Mouse (Mus musculus) lung, postnatal 36 days (tissue): Measurements from ENCODE around the gene Pms2.
A peak's percentile ranks its signal among the peaks of the same experiment; 100 is the strongest.

ENCODE experiments used
- DNase-seq: peaks from one replicate; pipeline ENCODE4 v3.0.0; 2022; ENCODE audit warnings: mixed read lengths

The Pms2 gene

DNA sequence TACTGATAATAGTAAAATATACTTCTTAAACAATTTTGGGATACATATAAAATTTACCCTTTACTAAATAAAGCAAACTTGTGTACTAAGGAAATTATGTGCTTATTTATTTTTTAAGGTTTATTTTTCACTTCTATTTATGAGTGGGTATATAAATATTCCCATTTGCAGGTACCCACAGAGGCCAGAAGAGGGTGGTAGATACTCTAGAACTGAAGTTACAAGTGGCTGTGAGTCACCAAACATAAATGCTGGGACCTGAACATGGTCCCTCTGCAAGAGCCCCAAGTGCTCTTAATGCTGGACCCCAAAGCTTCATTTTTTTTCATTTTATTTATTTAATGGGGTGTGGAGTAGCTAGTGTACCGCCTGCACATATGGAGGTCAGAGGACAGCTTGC is 24.1 kb downstream of the Pms2 start:
- no peak for DNase-seq

DNA sequence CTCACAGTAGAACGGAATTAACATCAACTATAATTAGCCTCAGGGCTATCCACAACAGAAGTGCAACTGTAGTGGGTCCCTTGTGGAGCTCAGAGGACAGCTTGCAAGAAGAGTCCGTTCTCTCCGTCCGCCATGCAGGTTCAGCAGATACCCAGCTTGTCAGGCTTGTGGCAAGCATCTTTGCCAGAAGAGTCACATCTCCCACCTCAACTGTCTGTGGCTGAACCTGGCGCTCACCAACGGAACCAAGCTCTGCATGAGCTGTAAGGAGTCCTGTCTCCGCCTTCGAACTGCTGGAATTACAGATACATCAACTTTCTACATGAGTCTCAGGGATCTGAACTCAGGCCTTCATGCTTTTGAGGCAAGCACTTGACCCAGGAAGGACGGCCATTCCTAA is 26.4 kb downstream of the Pms2 start:
- DNase-seq: no peak

DNA sequence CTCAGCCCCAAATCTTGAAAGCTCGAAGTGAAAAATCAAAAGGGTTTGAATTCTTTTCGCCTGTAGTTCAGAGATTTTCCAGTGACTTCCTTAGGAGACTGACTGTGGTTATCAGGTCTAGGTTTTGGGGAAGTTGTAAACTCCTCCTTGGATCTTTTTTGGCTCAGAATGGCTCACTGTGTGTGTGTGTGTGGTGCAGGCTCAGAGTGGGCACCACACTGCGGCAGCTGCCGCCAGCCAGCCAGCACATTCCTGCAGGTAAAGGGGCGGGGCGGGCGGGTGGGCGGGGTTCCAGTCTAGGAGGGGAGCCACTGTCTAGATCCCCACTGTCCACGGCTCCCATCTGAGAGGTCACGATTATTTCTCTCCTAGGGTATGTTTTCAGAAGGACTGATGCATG is 31.8 kb downstream of the Pms2 start:
- DNase-seq: no peak

DNA sequence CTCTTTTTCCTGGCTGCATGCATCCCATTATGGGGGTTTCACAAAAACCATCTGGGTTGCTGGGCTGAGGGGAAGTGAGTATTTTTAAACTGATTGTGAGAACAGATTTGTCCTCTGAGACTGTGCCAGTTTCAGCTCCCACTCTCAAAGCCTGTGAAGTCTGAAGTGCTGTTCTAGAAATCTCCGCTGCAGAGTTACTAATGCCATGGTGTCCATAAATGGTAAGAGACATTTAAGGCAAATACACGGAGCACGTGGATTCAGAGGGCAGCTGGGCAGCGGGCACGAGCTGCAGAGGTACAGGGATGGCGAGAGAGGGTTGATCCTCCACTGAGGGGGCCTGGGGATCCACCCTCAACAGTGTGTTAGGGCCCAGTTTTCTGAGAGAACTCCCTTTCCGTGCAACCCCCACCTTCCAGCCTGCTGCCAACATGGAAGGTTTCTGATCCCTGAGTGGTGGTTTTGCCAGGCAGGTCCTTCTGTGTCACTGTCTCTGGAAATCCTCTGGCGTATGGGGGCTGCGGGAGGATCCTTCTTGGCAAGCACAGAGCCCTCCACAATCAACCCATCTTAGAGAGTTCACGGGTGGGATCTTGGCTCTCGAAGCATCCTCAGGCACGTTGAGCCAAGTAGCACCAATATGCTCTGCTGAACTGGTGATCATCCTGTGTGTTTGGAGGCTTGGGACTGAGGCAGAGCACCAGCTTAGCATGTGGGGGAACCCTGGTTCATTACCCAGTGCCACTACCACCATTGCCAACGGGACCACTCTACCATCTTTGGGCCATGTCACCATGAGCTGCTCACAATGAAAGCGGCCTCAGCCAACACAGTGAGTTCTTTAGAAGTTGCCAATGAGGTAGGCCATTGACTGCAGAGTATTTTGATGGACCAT is 33.7 kb downstream of the Pms2 start:
- DNase-seq: no peak

DNA sequence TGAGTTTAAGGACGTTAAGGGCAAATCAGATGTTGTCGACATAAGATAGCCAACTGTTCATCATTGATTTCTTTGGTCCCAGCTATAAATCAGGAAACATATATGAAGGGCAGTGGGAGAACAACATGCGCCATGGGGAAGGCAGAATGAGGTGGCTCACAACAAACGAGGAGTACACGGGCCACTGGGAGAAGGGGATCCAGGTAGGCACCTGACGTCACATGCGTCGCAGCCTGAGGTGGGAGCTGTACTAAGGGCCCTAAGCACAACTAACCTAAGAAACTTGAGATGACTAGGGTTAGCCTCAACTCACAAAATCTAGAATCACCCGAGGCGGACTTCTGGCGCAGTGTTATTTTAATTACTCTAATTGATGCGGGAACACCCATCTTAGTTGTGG is 38.6 kb downstream of the Pms2 start:
- no peak for DNase-seq

DNA sequence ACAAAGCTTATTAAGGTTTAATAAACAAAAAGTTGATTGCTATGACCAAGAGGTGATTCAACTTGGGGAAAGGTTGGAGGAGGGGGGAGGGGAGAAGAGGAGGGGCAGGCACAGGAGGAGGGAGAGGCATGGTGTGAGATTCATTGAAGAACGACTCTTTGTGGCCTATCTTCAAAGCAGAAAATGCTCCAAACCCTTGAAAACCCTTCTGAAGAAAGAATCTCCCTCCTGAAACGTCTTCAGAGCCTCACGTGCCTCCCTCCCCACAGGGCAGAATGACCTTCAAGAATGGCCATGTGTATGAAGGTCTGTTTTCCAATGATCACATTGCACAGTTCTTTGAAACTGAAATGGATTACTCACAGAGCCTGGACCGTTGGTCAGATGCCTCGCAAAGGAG is 40.3 kb downstream of the Pms2 start:
- no peak for DNase-seq

DNA sequence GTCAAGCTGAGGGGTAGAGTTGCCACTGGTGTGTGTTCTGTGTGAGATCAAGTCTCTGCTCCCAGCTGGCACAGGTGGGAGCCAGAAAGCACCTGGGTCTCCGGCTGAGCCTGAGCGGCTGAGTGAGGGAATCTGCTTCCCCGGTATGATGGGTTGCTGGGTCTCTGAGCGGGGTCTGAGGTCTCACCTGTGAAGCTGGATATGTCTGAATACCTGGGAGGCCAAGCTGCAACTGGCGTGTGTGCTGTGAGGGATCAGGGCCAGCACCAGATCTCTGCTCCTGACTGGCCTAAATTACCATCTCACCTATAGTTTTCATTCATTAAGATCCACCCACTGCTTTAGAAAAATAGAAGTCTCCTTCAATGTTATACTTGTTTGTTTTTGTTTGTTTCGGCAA is 47.3 kb downstream of the Pms2 start:
- no peak for DNase-seq

DNA sequence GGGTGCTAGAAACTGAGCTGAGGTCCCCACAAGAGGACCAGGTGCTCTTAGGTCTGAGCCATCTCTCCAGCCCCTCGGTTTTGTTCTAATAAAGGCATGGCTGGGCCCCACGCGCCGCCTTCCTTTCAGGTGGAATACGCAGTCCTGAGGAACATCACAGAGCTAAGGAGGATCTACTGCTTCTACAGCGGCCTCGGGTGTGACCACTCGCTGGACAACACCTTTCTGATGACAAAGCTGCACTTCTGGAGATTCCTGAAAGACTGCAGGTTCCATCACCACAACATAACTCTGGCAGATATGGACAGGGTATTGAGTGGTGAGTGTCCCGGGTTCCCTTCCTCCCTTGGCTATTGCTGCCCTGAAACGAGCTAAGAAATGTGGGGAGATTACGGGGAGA is 49.8 kb downstream of the Pms2 start:
- no peak for DNase-seq

DNA sequence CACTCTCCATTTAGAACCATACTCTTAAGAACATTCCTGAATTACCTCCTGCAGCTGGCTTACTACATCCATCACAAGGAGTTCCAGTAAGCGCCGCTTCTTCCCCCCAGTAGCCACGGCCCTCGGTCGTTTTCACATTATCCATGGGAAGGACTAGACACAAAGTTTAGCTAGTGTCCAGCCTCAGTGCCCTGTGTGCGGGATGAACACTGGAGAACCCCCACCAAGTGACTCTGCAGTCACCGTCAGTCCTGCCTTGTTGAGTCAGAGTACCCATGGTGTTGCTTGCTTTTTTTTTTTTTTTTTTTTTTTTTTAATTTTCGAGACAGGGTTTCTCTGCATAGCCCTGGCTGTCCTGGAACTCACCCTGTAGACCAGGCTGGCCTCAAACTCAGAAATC is 51.4 kb downstream of the Pms2 start:
- DNase-seq: no peak

DNA sequence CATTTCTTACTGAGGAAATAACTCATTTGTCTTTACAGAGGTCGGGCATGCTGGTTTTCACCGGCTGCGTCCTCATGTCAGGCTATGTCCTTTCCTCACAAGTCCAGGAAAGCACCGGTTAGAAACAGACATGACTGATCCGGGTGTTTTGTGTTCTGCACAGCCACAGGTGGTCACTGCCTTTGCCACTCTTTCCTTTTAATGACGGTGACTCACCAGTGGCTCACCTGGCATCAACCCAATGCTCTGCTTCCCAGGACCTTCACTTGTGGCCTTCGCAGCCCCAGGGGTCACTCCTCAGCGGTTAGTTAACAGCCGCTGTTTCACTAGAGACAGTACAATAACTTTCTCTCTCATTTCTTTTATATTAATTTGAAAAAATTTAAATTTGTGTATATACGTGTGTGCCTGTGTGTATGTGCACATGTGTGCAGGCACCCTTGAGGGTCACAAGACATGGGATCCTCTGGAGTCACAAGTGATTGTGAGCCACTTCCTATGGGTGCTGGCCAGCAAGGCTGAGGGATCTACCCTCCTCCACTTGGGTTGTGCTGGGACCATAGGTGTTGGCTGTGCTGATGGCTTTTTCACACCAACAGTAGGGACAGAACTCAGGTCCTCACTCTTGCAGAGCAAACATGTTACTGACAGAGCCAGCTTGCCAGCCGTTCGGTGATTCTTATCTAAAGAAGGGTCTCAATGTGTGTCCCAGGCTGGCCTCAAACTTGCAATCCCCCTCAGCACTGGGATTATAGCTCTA is 56.0 kb downstream of the Pms2 start:
- no peak for DNase-seq

DNA sequence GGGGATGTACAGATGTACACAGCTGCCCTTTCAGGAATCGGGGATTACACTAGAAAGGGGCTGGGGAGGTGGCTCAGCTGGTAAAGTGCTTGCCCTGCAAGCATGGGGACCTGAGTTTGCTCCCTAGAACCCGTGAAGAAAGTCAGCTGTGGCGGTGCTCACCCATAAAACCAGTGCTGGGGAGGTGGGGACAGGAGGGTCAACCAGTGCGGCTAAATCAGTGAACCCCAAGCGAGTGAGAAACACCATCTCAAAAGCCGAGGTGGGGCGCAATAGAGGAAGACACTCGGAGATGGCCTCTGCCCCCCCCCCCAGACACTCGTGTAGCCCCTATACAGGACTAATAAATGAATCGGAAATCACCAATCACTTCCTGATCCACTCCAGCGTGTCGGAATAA is 56.9 kb downstream of the Pms2 start:
- DNase-seq: no peak

DNA sequence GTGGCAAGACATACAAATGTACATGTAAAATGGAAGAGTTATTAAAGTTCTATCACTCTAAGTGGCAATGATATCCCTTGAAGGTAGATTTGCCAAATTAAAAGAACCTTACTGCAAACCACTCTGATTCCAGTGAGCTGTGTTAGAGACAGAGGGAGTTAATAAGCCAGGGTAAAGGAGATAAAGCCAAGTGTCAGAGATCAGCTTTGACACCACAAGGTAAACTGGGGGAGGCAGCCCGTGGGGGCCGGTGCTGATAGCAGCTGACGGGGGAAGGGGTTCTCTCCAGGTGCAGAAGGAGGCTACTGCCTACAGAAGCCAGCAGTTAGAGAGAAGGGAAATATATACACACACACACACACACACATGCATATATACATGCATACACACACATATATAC is 62.9 kb downstream of the Pms2 start:
- no peak for DNase-seq

DNA sequence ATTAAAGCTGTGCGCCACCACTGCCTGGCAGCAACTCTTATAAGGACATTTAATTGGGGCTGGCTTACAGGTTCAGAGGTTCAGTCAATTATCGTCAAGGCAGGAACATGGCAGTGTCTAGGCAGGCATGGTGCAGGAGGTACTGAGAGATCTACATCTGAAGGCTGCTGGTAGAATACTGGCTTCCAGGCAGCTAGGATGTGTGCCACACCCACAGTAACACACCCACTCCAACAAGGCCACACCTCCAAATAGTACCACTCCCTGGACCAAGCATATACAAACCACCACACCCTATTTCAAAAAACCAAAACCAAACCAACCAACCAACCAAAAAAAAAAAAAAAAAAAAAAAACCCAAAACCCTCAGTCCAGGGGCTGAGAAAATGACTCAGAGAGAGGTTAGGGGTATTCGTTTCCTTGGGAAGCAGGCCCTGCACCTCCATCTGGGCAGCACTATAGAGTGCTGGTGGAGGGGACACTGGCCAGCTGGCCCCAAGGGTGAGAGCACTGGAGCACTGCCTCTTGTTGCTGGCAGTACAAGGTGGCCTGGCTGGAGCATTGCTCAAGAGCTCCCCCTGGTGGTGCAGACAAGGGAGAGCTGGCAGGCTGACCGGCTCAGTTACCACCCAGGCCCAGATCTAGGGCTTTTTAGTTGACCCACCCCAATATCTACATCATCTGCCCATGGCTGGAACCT is 65.3 kb downstream of the Pms2 start:
- DNase-seq: peak; percentile 70

DNA sequence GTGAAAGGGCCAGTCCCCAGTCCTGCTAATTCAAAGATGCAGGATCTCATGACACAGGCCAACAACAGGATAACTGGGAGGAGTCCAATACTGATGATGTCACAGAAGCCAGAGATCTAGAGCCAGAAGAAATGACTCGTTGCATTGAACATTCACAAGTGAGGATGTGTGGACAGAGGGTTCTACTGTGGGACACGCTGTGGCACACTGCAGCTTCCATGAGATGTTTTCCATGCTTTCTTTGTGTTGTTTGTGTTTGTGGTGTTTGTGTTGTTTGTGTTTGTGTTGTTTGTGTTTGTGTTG is 65.8 kb downstream of the Pms2 start:
- DNase-seq: no peak

DNA sequence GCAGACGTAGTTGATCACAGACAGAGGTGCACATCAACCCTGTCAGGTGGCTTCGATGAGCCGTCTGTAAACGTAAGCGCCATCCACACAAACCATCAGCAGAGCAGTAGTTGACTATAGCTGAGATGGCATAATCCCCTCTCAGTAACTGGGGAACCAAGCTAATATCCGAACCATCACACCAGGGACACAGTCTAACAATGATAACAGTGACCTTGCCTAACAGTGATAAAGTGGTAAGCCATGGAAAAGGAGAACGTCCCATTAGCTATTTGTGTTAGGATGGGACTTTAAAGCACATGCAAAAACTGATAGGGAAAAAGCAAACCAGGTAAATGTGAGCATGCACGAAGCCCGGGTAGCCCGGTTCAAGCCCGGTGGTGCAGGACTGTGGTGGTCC is 66.5 kb downstream of the Pms2 start:
- no peak for DNase-seq

DNA sequence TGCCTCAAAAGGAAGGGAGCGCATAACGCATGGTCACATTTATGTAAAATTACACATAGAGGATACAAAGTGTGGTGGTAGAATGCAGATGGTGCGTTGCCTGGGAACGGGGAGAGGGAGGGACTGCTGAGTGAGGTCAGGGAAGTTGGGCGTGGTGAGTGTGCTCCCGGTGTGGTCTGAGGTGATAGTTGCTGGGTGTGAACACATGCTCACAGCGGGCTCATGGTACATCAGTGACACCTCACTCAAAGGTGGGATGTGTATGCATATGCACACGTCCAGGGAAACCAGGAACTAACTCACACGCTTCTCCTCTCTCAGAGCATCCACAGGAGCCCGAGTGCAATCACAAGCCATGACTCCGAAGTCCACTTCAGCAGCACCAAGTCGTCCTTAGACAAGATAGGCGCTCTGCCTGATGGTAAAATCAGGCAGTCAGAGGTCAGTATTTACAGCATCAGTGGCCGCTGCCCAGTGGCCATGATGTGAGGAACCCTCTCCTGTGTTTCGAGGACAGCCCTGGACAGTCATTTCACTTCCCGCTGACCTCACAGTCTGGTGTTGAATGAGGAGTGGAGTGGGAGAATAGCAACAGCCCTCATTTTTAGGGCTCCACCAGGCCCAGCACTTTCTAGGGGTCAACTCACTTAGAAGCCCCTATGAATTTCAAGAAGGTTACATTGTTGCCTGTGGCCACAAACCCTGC is 67.1 kb downstream of the Pms2 start:
- DNase-seq: no peak

DNA sequence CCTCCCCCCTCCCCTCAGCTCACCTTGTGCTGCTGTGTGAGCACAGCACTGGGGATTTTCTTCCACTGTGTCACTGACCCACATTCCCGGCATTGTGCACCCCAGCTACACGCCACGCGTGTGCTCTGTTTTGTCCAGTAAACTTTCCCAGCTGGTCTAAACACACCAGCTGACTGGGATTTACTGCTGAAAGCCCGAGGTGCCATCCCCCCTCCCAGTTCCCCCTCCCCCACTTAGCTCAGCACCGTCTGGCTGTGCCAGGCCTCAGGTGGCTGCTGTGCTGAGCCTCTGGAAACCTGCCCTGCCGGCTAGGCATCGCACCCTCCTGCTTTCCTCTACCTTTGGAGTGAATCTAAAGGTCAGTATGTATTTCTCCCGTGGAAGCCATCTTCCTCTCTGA is 71.1 kb downstream of the Pms2 start:
- DNase-seq: no peak

DNA sequence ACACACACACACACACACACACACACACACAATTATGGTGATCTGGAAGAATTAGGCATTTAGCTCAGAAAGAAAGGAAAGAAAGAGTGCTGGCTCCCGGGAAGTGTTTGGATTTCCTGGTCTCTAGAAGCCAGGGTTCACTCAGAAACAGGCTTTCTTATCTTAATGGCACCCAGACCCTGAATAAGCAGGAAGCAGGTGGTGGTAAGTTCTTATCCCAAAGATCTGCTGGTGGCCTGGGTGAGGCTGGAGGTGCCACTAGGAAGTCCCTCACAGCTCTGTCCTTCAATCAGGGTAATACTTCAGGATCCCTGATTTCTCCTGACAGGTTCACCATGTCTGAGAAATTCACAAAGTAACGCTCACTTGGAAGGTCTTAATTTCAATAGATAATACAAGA is 72.6 kb downstream of the Pms2 start:
- no peak for DNase-seq
